Mouse (Mus musculus) stomach, postnatal 0 days (tissue): ENCODE measurements around the gene Kcna6.

ENCODE experiments used
- CTCF ChIP-seq: IDR thresholded peaks from 2 replicates; pipeline ENCODE4 v1.5.1; 2016; ENCODE audit warnings: antibody characterized with exemption, low read depth, mild to moderate bottlenecking, moderate library complexity
- EP300 ChIP-seq: optimal IDR thresholded peaks from 2 replicates; pipeline ENCODE3; 2016; ENCODE audit warnings: antibody characterized with exemption

- TF ChIP-seq EP300 (no peak), CTCF (no peak)
Measured at GRCm38 (mm10) chr6:126732645-126733044, 7.8 kb downstream of the Kcna6 start.
